Mouse (Mus musculus) stomach, embryonic 16.5 days (tissue): Measurements from ENCODE around the gene Cenpj. TPM values are rescaled to one million over a fixed set of nuclear protein-coding genes. Genes with fewer than 3 reads are reported as not detected.

Source experiments
- ATAC-seq: fragments of 200-750 bp; cut with Nextera tagmentation; 2 replicates; pipeline ENCODE4 v1.8.0; 2017; ENCODE audit warnings: moderate number of reproducible peaks, moderate TSS enrichment; ENCODE audit not compliant: insufficient read depth, low FRiP score
- H3K27ac ChIP-seq: fragments of 300-500 bp; sonication (generic); 2 replicates; pipeline ENCODE4 v1.5.1; 2014; ENCODE audit warnings: low read length
- H3K27me3 ChIP-seq: fragments of 300-500 bp; sonication (generic); 2 replicates; pipeline ENCODE4 v1.6.1; 2014; ENCODE audit warnings: low read length, control low read depth, mixed read lengths; ENCODE audit not compliant: control insufficient read depth, insufficient read depth
- H3K36me3 ChIP-seq: fragments of 300-500 bp; sonication (generic); 2 replicates; pipeline ENCODE4 v1.6.1; 2014; ENCODE audit warnings: low read length; ENCODE audit not compliant: control insufficient read depth, insufficient read depth
- H3K4me1 ChIP-seq: fragments of 300-500 bp; sonication (generic); 2 replicates; pipeline ENCODE4 v1.6.1; 2014; ENCODE audit warnings: low read length, control low read depth, mixed read lengths; ENCODE audit not compliant: control insufficient read depth, insufficient read depth
- H3K4me2 ChIP-seq: fragments of 300-500 bp; sonication (generic); 2 replicates; pipeline ENCODE4 v1.6.1; 2014; ENCODE audit warnings: low read depth, low read length, mixed read lengths
- H3K4me3 ChIP-seq: fragments of 300-500 bp; sonication (generic); replicated peaks from 2 replicates; pipeline ENCODE4 v1.5.1; 2014; ENCODE audit warnings: mild to moderate bottlenecking, low read length
- H3K9ac ChIP-seq: fragments of 300-500 bp; sonication (generic); 2 replicates; pipeline ENCODE4 v1.6.1; 2014; ENCODE audit warnings: low read length
- H3K9me3 ChIP-seq: fragments of 300-500 bp; sonication (generic); replicated peaks from 2 replicates; pipeline ENCODE4 v1.6.1; 2016; ENCODE audit warnings: low read length, control low read depth; ENCODE audit not compliant: control insufficient read depth
- WGBS: fragments of 180-500 bp; shearing (Covaris S2); extraction: QIAGEN DNeasy Blood & Tissue Kit; methylation state at CpG from one replicate; pipeline ENCODE4 v1.1.7; 2014; 5-methylcytosine and 5-hydroxymethylcytosine counted together
- polyA plus RNA-seq: library from polyadenylated mRNA; unstranded; fragments of >200 nt; fragmentation: Nextera tagmentation; extraction: Ambion mirVana; gene quantifications from 2 replicates; pipeline ENCODE4 v1.2.1, GENCODE M21; 2015

The Cenpj gene
- polyA plus RNA-seq, 1 experiment from 2014 or later, result 7.0 TPM

DNA sequence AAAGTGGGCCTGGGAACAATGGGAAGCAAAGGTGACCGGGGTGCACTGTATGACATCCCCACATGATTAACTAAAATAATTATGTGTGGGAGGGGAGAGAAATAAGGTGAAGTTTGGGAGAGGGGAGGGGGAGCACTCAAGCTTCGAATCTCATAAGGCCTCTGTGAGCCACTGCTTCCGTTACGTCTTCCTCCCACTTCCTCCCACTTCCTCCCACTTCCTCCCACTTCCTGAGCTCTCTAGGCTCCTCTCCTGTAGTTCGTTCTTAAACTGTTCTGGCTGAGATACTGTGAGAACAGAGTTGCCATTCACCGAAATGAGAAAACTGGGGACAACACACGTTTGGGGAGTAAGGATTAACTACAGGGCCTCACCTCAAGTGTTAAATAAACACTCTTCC is 7.7 kb downstream of the Cenpj start:
- 0 out of 2 replicates have a peak, but pooled peaks cover 1% of the 10 kb centered on the region for H3K4me1 ChIP-seq
- no peak overlapping the region for H3K4me3 ChIP-seq
- H3K9me3 ChIP-seq, result no peaks in the 10 kb centered on the region
- no peaks in the 10 kb centered on the region for H3K27me3 ChIP-seq
- no peak for ATAC-seq
- 0 out of 2 replicates have a peak, but pooled peaks cover 6% of the 10 kb centered on the region for H3K36me3 ChIP-seq
- H3K9ac ChIP-seq, result no peak overlapping the region
- 68% methylated on average over 7 of the region's 7 CpGs for WGBS
- H3K27ac ChIP-seq, result no peak overlapping the region; the same call in 1 of the 2 replicates
- H3K4me2 ChIP-seq, result no peak overlapping the region

GRCm38 (mm10) chr14:56559134-56559533 is 16.1 kb downstream of the Cenpj start:
- no peak overlapping the region for H3K4me3 ChIP-seq
- 0 out of 2 replicates have a peak, but pooled peaks cover 6% of the 10 kb centered on the region for H3K36me3 ChIP-seq
- no peak overlapping the region for H3K9ac ChIP-seq
- H3K27ac ChIP-seq, result no peak overlapping the region
- ATAC-seq, result no peak
- no peaks in the 10 kb centered on the region for H3K4me1 ChIP-seq
- no peak overlapping the region for H3K4me2 ChIP-seq
- no peaks in the 10 kb centered on the region for H3K27me3 ChIP-seq
- H3K9me3 ChIP-seq, result no peaks in the 10 kb centered on the region
- 77% methylated on average over 3 of the region's 3 CpGs for WGBS

GRCm38 (mm10) chr14:56554716-56555115 is 20.5 kb downstream of the Cenpj start:
- Histone ChIP-seq H3K4me2 (no peak overlapping the region), H3K9ac (no peak overlapping the region), H3K36me3 (0 out of 2 replicates have a peak, but pooled peaks cover 5% of the 10 kb centered on the region), H3K27ac (no peak overlapping the region), H3K9me3 (no peaks in the 10 kb centered on the region), H3K4me3 (no peak overlapping the region), H3K27me3 (no peaks in the 10 kb centered on the region), H3K4me1 (no peaks in the 10 kb centered on the region)
- WGBS, result 88% methylated on average over 2 of the region's 2 CpGs
- ATAC-seq, result no peak

DNA sequence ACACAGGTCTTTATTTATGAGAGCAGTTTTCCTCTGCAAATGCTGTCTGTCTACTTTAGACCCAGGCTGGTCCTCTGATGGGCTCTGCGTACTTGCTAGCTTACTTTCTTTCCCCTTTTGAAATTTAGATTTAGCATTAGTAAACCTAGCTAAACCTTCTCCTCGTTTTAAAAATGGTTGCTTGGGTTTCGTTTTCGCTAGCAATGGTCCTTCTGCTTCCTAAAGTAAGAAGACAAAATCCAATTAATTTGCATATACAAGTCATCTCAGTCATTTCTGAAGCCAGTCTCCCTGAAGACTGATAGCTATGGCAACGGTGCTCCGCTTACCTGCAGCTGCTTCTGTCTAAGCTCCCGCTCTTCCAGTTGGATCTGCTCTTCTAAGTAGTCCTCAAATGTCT is 21.9 kb downstream of the Cenpj start:
- no peaks in the 10 kb centered on the region for H3K9me3 ChIP-seq
- H3K27me3 ChIP-seq, result no peaks in the 10 kb centered on the region
- H3K4me2 ChIP-seq, result no peak overlapping the region
- no peak overlapping the region for H3K4me3 ChIP-seq
- no peak overlapping the region for H3K27ac ChIP-seq
- no peak for ATAC-seq
- 0 out of 2 replicates have a peak, but pooled peaks cover 5% of the 10 kb centered on the region for H3K36me3 ChIP-seq
- H3K9ac ChIP-seq, result no peak overlapping the region
- 94% methylated on average over 7 of the region's 7 CpGs for WGBS
- no peaks in the 10 kb centered on the region for H3K4me1 ChIP-seq

DNA sequence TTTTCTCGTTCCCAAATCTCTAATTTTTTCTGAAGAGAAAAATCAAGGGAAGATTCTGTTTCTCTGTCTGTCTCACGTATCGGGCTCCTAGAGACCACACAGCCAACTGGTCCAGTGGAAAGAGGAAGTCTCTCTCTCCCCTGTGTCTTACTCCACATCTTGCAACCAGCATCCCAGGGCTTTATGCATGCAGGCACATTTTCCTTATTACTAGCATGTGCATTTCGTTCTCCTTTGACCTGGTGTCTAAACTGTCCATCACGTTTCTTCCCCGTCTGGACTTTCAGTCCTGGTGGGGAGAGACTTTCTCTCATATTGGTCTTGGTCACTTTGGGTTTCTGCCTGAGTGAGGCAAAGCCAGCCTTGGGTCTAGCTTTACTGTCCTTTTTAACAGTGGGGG is 22.3 kb downstream of the Cenpj start:
- 0 out of 2 replicates have a peak, but pooled peaks cover 5% of the 10 kb centered on the region for H3K36me3 ChIP-seq
- H3K9ac ChIP-seq, result no peak overlapping the region
- H3K9me3 ChIP-seq, result no peaks in the 10 kb centered on the region
- no peaks in the 10 kb centered on the region for H3K4me1 ChIP-seq
- no peak overlapping the region for H3K4me2 ChIP-seq
- no peak overlapping the region for H3K4me3 ChIP-seq
- no peak for ATAC-seq
- H3K27ac ChIP-seq, result no peak overlapping the region
- H3K27me3 ChIP-seq, result no peaks in the 10 kb centered on the region
- WGBS, result 89% methylated on average over 6 of the region's 6 CpGs

DNA sequence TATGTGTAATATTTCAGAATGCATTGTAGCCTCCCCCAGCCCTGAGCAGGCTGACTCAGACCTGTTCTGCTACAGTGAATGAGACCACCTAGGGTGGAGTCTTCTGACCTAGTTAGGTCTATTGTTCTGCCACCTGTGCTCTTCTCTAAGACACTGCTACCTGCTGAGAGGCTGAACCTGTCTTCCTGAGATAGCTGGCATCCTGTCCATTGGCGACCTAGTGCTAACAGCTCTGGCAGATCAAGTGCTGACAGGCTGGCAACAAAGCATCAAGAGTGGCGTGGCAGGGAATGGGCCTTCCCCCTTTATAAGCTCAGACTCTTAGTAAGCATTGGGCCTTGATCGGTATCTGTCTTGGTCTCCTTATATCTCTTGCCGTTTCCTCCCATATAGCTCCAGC is 24.3 kb downstream of the Cenpj start:
- H3K9me3 ChIP-seq, result no peaks in the 10 kb centered on the region
- H3K4me1 ChIP-seq, result no peaks in the 10 kb centered on the region
- no peak for ATAC-seq
- H3K4me3 ChIP-seq, result no peak overlapping the region
- WGBS, result 90% methylated on average over 4 of the region's 4 CpGs
- no peak overlapping the region for H3K27ac ChIP-seq
- no peak overlapping the region for H3K4me2 ChIP-seq
- no peak overlapping the region for H3K9ac ChIP-seq
- H3K36me3 ChIP-seq, result 0 out of 2 replicates have a peak, but pooled peaks cover 5% of the 10 kb centered on the region
- H3K27me3 ChIP-seq, result no peaks in the 10 kb centered on the region

- Histone ChIP-seq H3K4me3 (no peak overlapping the region), H3K27me3 (no peaks in the 10 kb centered on the region)
- 92% methylated on average over 4 of the region's 4 CpGs for WGBS
Measured at GRCm38 (mm10) chr14:56545491-56545890, 29.7 kb downstream of the Cenpj start.

GRCm38 (mm10) chr14:56544946-56545345 is 30.3 kb downstream of the Cenpj start:
- Histone ChIP-seq H3K9ac (no peak overlapping the region), H3K36me3 (no peaks in the 10 kb centered on the region), H3K27ac (no peak overlapping the region), H3K4me2 (no peak overlapping the region), H3K9me3 (no peaks in the 10 kb centered on the region), H3K4me1 (no peaks in the 10 kb centered on the region), H3K27me3 (no peaks in the 10 kb centered on the region), H3K4me3 (no peak overlapping the region)
- 93% methylated on average over 1 of the region's 1 CpGs for WGBS
- ATAC-seq, result no peak

More at GRCm38 (mm10) chr14:56545491-56545890, 29.7 kb downstream of the Cenpj start:
- no peak overlapping the region for H3K27ac ChIP-seq
- no peak overlapping the region for H3K9ac ChIP-seq
- H3K4me1 ChIP-seq, result no peaks in the 10 kb centered on the region
- no peaks in the 10 kb centered on the region for H3K36me3 ChIP-seq
- H3K4me2 ChIP-seq, result no peak overlapping the region
- no peaks in the 10 kb centered on the region for H3K9me3 ChIP-seq
- ATAC-seq, result no peak

DNA sequence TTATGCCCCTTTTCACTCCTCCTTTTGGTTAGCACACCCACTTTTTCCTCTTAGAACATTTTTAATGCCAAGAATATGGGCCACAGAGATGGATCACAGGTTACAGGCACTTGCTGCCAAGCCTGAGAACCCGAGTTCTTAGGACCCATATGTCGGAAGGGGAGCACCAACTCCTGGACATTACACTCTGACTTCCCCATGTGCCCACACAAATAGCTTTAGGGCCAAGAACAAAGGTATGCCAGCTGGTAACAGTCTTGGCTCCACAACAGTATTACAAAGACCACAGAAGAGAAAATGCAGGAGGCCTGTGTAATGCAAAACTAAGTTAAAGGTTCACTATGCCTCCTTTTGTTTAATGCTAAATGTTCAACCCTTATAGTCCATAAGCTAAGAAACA is 44.4 kb downstream of the Cenpj start:
- H3K27me3 ChIP-seq, result no peaks in the 10 kb centered on the region
- ATAC-seq, result no peak
- WGBS, result 87% methylated on average over 2 of the region's 2 CpGs
- H3K4me3 ChIP-seq, result no peak overlapping the region
- H3K9me3 ChIP-seq, result no peaks in the 10 kb centered on the region
- H3K36me3 ChIP-seq, result peaks cover 15% of the 10 kb centered on the region
- no peak overlapping the region for H3K4me2 ChIP-seq
- no peak overlapping the region for H3K27ac ChIP-seq
- no peak overlapping the region for H3K9ac ChIP-seq
- H3K4me1 ChIP-seq, result no peaks in the 10 kb centered on the region

GRCm38 (mm10) chr14:56514775-56515174 is 60.5 kb downstream of the Cenpj start:
- Histone ChIP-seq H3K36me3 (no peaks in the 10 kb centered on the region), H3K27me3 (no peaks in the 10 kb centered on the region), H3K27ac (no peak overlapping the region), H3K9me3 (no peaks in the 10 kb centered on the region), H3K4me3 (no peak overlapping the region), H3K4me2 (no peak overlapping the region), H3K4me1 (no peaks in the 10 kb centered on the region), H3K9ac (no peak overlapping the region)
- 74% methylated on average over 2 of the region's 2 CpGs for WGBS
- ATAC-seq, result no peak
